Mouse (Mus musculus) lung, postnatal 14 days (tissue): ENCODE data around the gene Ndufb3.
"Not testable (repeated sequence)": the region's sequence is repeated elsewhere in the genome, so short reads cannot be mapped to it uniquely, and the experiment has no call there.

Source experiments
- DNase-seq: peaks from one replicate; pipeline ENCODE4 v3.0.0; 2021

Gene Ndufb3

GRCm38 (mm10) chr1:58617978-58618668, 31.9 kb downstream of the Ndufb3 start:
- no peak for DNase-seq

GRCm38 (mm10) chr1:58618766-58619165, 32.6 kb downstream of the Ndufb3 start:
- no peak for DNase-seq

DNA sequence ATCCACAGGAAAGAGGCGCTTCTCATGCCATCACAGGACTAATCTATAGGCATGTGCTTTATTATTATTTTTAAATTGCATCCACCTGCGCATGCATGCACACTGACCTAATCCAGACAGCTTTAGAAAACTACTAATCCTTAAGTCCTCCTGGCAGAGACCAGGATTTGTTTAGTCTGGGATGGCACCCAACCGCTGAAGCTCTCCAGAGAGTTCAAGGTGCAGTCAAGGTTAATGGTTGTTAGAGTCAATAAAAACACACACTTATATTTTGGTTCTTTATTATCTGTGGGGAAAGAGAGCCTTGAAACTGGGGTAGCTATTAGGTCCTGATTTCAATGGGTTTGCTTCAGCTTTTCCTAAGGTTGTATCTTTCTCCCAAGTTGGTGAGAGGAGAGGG, 35.1 kb downstream of the Ndufb3 start:
- DNase-seq, result no peak

DNA sequence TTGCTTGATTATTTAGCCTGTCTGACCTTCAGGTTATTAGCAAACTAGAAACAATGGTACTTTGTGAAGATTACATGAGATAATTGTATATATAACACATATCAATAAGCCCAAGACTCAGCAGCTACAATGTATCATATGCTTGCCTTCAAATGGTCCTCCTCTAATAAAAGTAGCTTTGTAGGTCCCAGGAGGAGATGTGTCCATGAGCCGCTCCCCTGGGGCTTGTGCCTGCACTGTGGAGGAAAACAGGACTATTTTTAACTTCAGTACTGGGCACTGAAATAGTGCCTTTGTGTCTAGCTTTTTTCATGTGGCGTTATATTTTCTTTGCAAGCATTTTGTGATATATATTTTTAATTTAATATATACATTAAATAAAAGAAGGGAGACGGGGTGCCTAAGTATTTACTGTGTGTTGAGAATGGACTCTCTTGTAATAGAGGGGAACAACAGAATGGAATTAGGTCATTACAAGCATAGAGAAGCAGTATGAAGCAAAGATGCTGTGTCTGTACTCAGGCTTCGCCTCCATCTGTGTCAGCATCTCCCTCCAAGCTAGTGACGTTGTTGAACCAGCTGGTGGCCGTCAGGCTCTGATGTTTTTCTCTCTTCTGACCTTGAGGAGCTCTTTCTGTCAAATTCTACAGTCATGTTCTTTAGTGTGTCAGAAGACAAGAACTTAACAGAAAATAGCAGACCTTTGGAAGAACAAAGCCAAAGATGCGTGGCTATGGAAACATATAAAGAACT, 36.0 kb downstream of the Ndufb3 start:
- peak; percentile 55 for DNase-seq

- DNase-seq, result not testable (repeated sequence)
Observed at GRCm38 (mm10) chr1:58628847-58629246, 42.7 kb downstream of the Ndufb3 start.
